Mouse (Mus musculus) ES-E14 (cell line): ENCODE data around the gene Ptprn2.

Experiments used
- CHD2 ChIP-seq: IDR thresholded peaks from 2 replicates; pipeline ENCODE4 v1.6.1; 2014; ENCODE audit warnings: mild to moderate bottlenecking, low read depth, low read length, inconsistent platforms
- MAFK ChIP-seq: IDR thresholded peaks from 2 replicates; pipeline ENCODE4 v1.6.1; 2014; ENCODE audit warnings: mild to moderate bottlenecking, low read depth, low read length, inconsistent platforms; ENCODE audit not compliant: insufficient read depth
- ZC3H11A ChIP-seq: IDR thresholded peaks from 2 replicates; pipeline ENCODE4 v1.6.1; 2012; ENCODE audit warnings: low read depth, mild to moderate bottlenecking, inconsistent platforms, low read length, borderline replicate concordance
- ZNF384 ChIP-seq: IDR thresholded peaks from 2 replicates; pipeline ENCODE4 v1.6.1; 2012; ENCODE audit warnings: low read depth, low read length, inconsistent platforms

GRCm38 (mm10) chr12:117224036-117224435, 738.5 kb downstream of the Ptprn2 start:
- no peak for TF ChIP-seq ZC3H11A
- TF ChIP-seq MAFK = no peak
- no peak for TF ChIP-seq CHD2
- no peak for TF ChIP-seq ZNF384
